Mouse (Mus musculus) forebrain, embryonic 15.5 days (tissue): ENCODE measurements around the gene Wnt11. TPM values are rescaled to one million over a fixed set of nuclear protein-coding genes. Genes with fewer than 3 reads are reported as not detected.

ENCODE experiments used
- ATAC-seq: fragments of 200-750 bp; cut with Nextera tagmentation; replicated peaks from 2 replicates; pipeline ENCODE4 v1.8.0; 2017; ENCODE audit warnings: mild to moderate bottlenecking, moderate TSS enrichment, moderate library complexity
- H3K27ac ChIP-seq: fragments of 300-500 bp; sonication (generic); replicated peaks from 2 replicates; pipeline ENCODE4 v1.5.1; 2015; ENCODE audit warnings: mild to moderate bottlenecking, inconsistent platforms
- H3K27me3 ChIP-seq: fragments of 300-500 bp; sonication (generic); 2 replicates; pipeline ENCODE4 v1.6.1; 2015; ENCODE audit warnings: inconsistent platforms
- H3K36me3 ChIP-seq: fragments of 300-500 bp; sonication (generic); 2 replicates; pipeline ENCODE4 v1.6.1; 2015; ENCODE audit warnings: mild to moderate bottlenecking, inconsistent platforms
- H3K4me1 ChIP-seq: fragments of 300-500 bp; sonication (generic); 2 replicates; pipeline ENCODE4 v1.6.1; 2015; ENCODE audit warnings: inconsistent platforms
- H3K4me2 ChIP-seq: fragments of 300-500 bp; sonication (generic); replicated peaks from 2 replicates; pipeline ENCODE4 v1.6.1; 2015; ENCODE audit warnings: mild to moderate bottlenecking, inconsistent platforms
- H3K4me3 ChIP-seq: fragments of 300-500 bp; sonication (generic); 2 replicates; pipeline ENCODE4 v1.5.1; 2015; ENCODE audit warnings: mild to moderate bottlenecking, inconsistent platforms
- H3K9ac ChIP-seq: fragments of 300-500 bp; sonication (generic); replicated peaks from 2 replicates; pipeline ENCODE4 v1.6.1; 2015; ENCODE audit warnings: mild to moderate bottlenecking, inconsistent platforms
- H3K9me3 ChIP-seq: fragments of 300-500 bp; sonication (generic); 2 replicates; pipeline ENCODE4 v1.6.1; 2016; ENCODE audit warnings: inconsistent platforms
- WGBS: fragments of 180-500 bp; shearing (Covaris S2); methylation state at CpG from one replicate; pipeline ENCODE4 v1.1.7; 2015; ENCODE audit warnings: mixed read lengths; 5-methylcytosine and 5-hydroxymethylcytosine counted together
- polyA plus RNA-seq: library from polyadenylated mRNA; unstranded; fragments of >200 nt; fragmentation: Nextera tagmentation; extraction: Ambion mirVana; gene quantifications from 2 replicates; pipeline ENCODE4 v1.2.1, GENCODE M21; 2015

Wnt11 gene
- polyA plus RNA-seq, 1 experiment from 2014 or later: 0.53 TPM

DNA sequence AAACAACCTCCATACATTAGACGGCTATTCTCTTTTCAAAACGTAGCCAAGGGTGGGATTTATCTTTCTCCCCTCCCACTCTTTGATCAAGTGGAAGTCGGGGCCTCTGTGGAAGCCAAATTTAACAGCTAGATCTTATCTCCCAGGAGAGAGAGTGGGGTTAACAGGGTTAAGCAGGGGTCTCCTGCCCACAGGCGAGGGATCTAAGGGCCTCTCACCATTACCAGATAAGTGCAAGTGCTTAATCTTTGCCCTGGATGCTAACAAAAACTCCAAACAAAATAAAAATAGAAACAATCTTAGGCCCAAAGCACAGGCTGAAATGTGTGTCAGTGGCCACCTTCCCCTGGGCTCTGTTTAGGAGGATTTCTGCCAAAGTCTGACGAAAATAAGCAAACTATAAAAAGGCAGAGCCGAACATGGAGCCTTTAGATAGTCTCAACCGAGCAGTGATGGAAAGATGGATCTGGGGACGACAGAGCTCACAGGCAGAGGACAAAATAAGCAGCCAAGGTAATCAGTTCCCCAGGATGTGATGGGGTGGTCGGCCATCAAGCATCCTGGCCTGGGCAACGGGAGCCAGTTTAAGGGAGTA lies 60.7 kb downstream of the Wnt11 start:
- H3K27ac ChIP-seq: no peak overlapping the region
- H3K4me1 ChIP-seq: peaks cover 4% of the 10 kb centered on the region; the same call in 1 of the 2 replicates
- no peak overlapping the region for H3K9ac ChIP-seq
- H3K4me3 ChIP-seq: no peak overlapping the region
- 55% methylated on average over 10 of the region's 10 CpGs for WGBS
- no peak for ATAC-seq
- H3K27me3 ChIP-seq: no peaks in the 10 kb centered on the region
- H3K9me3 ChIP-seq: no peaks in the 10 kb centered on the region
- H3K4me2 ChIP-seq: no peak overlapping the region
- H3K36me3 ChIP-seq: no peaks in the 10 kb centered on the region

DNA sequence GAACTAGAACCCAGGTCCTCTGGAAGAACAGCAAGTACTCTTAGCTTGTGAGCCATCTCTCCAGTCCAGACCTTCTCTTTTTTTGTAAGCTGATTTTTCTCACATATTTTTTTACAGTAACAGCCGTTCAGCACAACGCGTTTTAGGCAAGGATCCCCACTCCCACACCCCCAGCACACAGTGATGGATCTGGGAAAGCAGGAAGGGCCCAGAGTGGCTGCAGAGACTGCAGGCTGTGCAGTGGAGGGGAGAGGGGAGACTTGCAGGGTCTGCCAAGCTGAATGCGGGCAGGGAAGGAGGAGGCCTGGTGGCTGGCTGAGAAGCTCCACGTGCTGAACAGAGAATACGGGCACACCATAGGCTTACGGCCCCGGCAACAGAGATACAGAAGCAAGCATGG lies 62.4 kb downstream of the Wnt11 start:
- H3K4me1 ChIP-seq: peaks cover 4% of the 10 kb centered on the region; the same call in 1 of the 2 replicates
- H3K27ac ChIP-seq: no peak overlapping the region
- no peaks in the 10 kb centered on the region for H3K27me3 ChIP-seq
- H3K4me3 ChIP-seq: no peak overlapping the region
- H3K4me2 ChIP-seq: no peak overlapping the region
- H3K9ac ChIP-seq: no peak overlapping the region
- no peaks in the 10 kb centered on the region for H3K36me3 ChIP-seq
- H3K9me3 ChIP-seq: no peaks in the 10 kb centered on the region
- 89% methylated on average over 8 of the region's 8 CpGs for WGBS
- ATAC-seq: no peak

DNA sequence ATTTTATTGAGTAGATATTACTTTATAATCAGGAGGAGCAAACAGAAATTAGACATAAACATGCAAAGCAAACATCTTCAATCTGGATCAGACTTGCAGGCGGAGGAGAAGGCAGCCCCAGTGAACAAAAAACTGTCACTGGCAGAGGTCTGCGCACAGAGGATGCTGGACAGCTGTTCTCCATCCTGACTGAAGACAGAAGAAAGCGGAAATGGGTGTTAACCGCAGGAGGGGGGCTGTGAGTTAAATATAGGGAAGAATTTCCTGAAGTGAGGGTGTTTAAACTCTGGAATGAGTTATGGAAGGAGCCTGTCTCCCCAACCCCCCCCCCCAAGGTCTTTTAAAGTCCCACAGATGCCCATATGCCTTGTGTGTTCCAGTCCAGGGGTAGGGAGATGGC lies 64.9 kb downstream of the Wnt11 start:
- Histone ChIP-seq H3K27ac (no peak overlapping the region), H3K9me3 (no peaks in the 10 kb centered on the region), H3K27me3 (no peaks in the 10 kb centered on the region), H3K4me3 (no peak overlapping the region), H3K36me3 (no peaks in the 10 kb centered on the region), H3K4me2 (no peak overlapping the region), H3K9ac (no peak overlapping the region), H3K4me1 (peaks cover 4% of the 10 kb centered on the region; the same call in 1 of the 2 replicates)
- WGBS: 91% methylated on average over 4 of the region's 4 CpGs
- no peak for ATAC-seq

DNA sequence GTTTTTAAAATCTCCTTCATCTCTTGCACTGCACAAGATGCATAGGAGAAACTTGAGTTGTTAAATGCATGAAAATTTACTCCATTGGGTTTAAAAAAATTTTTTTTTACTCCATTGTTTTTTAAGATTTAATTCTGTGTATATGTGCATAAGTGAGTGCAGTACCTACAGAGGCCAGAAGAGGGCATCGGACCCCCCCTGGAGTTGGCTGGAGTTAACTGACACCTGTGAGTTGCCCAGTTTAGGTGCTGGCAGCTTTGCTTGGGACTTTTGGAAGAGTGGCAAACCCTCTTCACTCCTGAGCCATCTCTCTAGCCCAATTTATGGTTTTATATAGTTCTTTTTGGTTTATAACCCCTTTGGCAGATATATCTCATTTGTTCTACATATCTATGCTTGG lies 66.2 kb downstream of the Wnt11 start:
- Histone ChIP-seq H3K9me3 (no peaks in the 10 kb centered on the region), H3K36me3 (no peaks in the 10 kb centered on the region), H3K4me1 (0 out of 2 replicates have a peak, but pooled peaks cover 4% of the 10 kb centered on the region), H3K4me2 (no peak overlapping the region), H3K4me3 (no peak overlapping the region), H3K27me3 (no peaks in the 10 kb centered on the region), H3K9ac (no peak overlapping the region), H3K27ac (no peak overlapping the region)
- 91% methylated on average over 1 of the region's 1 CpGs for WGBS
- ATAC-seq: no peak

DNA sequence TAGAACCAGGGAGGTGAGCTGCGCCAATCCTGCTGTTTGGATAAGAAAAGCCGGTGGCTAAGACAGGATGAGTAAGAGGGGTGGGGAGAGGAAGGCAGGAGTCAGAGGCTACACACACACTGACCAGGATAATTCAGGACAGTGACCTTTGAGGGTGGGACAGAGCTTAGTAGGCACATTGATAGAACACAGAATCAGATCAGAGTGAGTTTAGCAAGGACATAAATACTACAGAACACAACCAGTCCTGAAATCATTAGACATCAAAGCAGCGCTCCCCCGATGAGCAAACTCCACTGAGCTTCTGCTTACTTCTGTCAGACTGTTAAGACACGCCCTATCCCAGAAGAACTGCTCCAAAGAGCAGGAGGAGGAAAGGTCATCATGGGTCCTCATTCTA lies 69.0 kb downstream of the Wnt11 start:
- no peak for ATAC-seq
- Histone ChIP-seq H3K4me3 (no peak overlapping the region), H3K4me1 (0 out of 2 replicates have a peak, but pooled peaks cover 4% of the 10 kb centered on the region), H3K9ac (no peak overlapping the region), H3K4me2 (no peak overlapping the region), H3K9me3 (no peaks in the 10 kb centered on the region), H3K36me3 (no peaks in the 10 kb centered on the region), H3K27me3 (no peaks in the 10 kb centered on the region), H3K27ac (no peak overlapping the region)
- WGBS: 57% methylated on average over 5 of the region's 5 CpGs

Other genes with a start within 250 kb of the Wnt11 start
- 35.3 and 40.2 TPM in 2 replicates for gene Emsy, start 178.3 kb upstream of the Wnt11 start, polyA plus RNA-seq
- gene Thap12, start 132.0 kb upstream of the Wnt11 start, polyA plus RNA-seq: 49.0 and 54.9 TPM in 2 replicates